Mouse (Mus musculus) kidney, embryonic 16.5 days (tissue): Measurements from ENCODE around the gene Sycp2l. TPM values are rescaled to one million over a fixed set of nuclear protein-coding genes. Genes with fewer than 3 reads are reported as not detected.
"Not testable (repeated sequence)": the region's sequence is repeated elsewhere in the genome, so short reads cannot be mapped to it uniquely, and the experiment has no call there.

Experiments used
- ATAC-seq: fragments of 200-750 bp; cut with Nextera tagmentation; 2 replicates; pipeline ENCODE4 v1.8.0; 2017; ENCODE audit warnings: moderate TSS enrichment; ENCODE audit not compliant: low FRiP score, low TSS enrichment
- H3K27ac ChIP-seq: fragments of 300-500 bp; sonication (generic); 2 replicates; pipeline ENCODE4 v1.5.1; 2014; ENCODE audit warnings: low read length
- H3K27me3 ChIP-seq: fragments of 300-500 bp; sonication (generic); 2 replicates; pipeline ENCODE4 v1.6.1; 2014; ENCODE audit warnings: low read length, control low read depth, mixed read lengths; ENCODE audit not compliant: insufficient read depth
- H3K36me3 ChIP-seq: fragments of 300-500 bp; sonication (generic); 2 replicates; pipeline ENCODE4 v1.6.1; 2014; ENCODE audit warnings: low read length, control low read depth, mixed read lengths; ENCODE audit not compliant: insufficient read depth
- H3K4me1 ChIP-seq: fragments of 300-500 bp; sonication (generic); 2 replicates; pipeline ENCODE4 v1.6.1; 2014; ENCODE audit warnings: low read length, control low read depth, mixed read lengths; ENCODE audit not compliant: insufficient read depth
- H3K4me2 ChIP-seq: fragments of 300-500 bp; sonication (generic); replicated peaks from 2 replicates; pipeline ENCODE4 v1.6.1; 2014; ENCODE audit warnings: low read depth, low read length
- H3K4me3 ChIP-seq: fragments of 300-500 bp; sonication (generic); 2 replicates; pipeline ENCODE4 v1.5.1; 2014; ENCODE audit warnings: mild to moderate bottlenecking, low read length
- H3K9ac ChIP-seq: fragments of 300-500 bp; sonication (generic); replicated peaks from 2 replicates; pipeline ENCODE4 v1.6.1; 2014; ENCODE audit warnings: low read length
- H3K9me3 ChIP-seq: fragments of 300-500 bp; sonication (generic); 2 replicates; pipeline ENCODE4 v1.6.1; 2016; ENCODE audit warnings: low read length, control low read depth
- WGBS: fragments of 180-500 bp; shearing (Covaris S2); extraction: QIAGEN DNeasy Blood & Tissue Kit; methylation state at CpG from one replicate; pipeline ENCODE4 v1.1.7; 2014; 5-methylcytosine and 5-hydroxymethylcytosine counted together
- polyA plus RNA-seq: library from polyadenylated mRNA; unstranded; fragments of >200 nt; fragmentation: Nextera tagmentation; extraction: Ambion mirVana; gene quantifications from 2 replicates; pipeline ENCODE4 v1.2.1, GENCODE M21; 2015

The Sycp2l gene
- polyA plus RNA-seq, 1 experiment from 2014 or later: not detected

- Histone ChIP-seq H3K9me3 (no peaks in the 10 kb centered on the region), H3K4me1 (peaks cover 4% of the 10 kb centered on the region; the same call in 1 of the 2 replicates), H3K36me3 (no peaks in the 10 kb centered on the region), H3K4me2 (no peak overlapping the region), H3K27ac (peak overlapping the region; percentile 54; the same call in 1 of the 2 replicates), H3K27me3 (no peaks in the 10 kb centered on the region), H3K4me3 (no peak overlapping the region), H3K9ac (no peak overlapping the region)
- 49% methylated on average over 3 of the region's 3 CpGs for WGBS
- 0 out of 2 replicates have a peak, but pooled peaks have one; percentile 49 for ATAC-seq
Observed at GRCm38 (mm10) chr13:41195640-41196333, 81.7 kb downstream of the Sycp2l start.

GRCm38 (mm10) chr13:41200861-41201260 is 86.8 kb downstream of the Sycp2l start:
- Histone ChIP-seq H3K4me3 (no peak overlapping the region), H3K4me2 (no peak overlapping the region), H3K4me1 (peaks cover 4% of the 10 kb centered on the region; the same call in 1 of the 2 replicates), H3K36me3 (no peaks in the 10 kb centered on the region), H3K9me3 (no peaks in the 10 kb centered on the region), H3K27ac (no peak overlapping the region), H3K27me3 (no peaks in the 10 kb centered on the region), H3K9ac (no peak overlapping the region)
- ATAC-seq: no peak
- WGBS: 83% methylated on average over 2 of the region's 2 CpGs

- Histone ChIP-seq H3K27ac (no peak overlapping the region), H3K36me3 (no peaks in the 10 kb centered on the region), H3K4me1 (no peaks in the 10 kb centered on the region), H3K4me2 (no peak overlapping the region), H3K4me3 (no peak overlapping the region), H3K27me3 (no peaks in the 10 kb centered on the region), H3K9me3 (no peaks in the 10 kb centered on the region), H3K9ac (no peak overlapping the region)
- 58% methylated on average over 7 of the region's 7 CpGs for WGBS
- ATAC-seq: no peak
Observed at GRCm38 (mm10) chr13:41203289-41203688, 89.2 kb downstream of the Sycp2l start.

GRCm38 (mm10) chr13:41203691-41204090 is 89.6 kb downstream of the Sycp2l start:
- 82% methylated on average over 9 of the region's 9 CpGs for WGBS

GRCm38 (mm10) chr13:41205568-41205967 is 91.5 kb downstream of the Sycp2l start:
- not testable (repeated sequence) for ATAC-seq, H3K27ac ChIP-seq, H3K36me3 ChIP-seq

More at GRCm38 (mm10) chr13:41203691-41204090, 89.6 kb downstream of the Sycp2l start:
- Histone ChIP-seq H3K4me1 (no peaks in the 10 kb centered on the region), H3K9me3 (no peaks in the 10 kb centered on the region), H3K4me3 (no peak overlapping the region), H3K36me3 (no peaks in the 10 kb centered on the region), H3K9ac (no peak overlapping the region), H3K27me3 (no peaks in the 10 kb centered on the region), H3K4me2 (no peak overlapping the region), H3K27ac (no peak overlapping the region)
- ATAC-seq: no peak

GRCm38 (mm10) chr13:41206241-41206640 is 92.1 kb downstream of the Sycp2l start:
- no peaks in the 10 kb centered on the region for H3K27me3 ChIP-seq
- H3K4me2 ChIP-seq: no peak overlapping the region
- H3K4me3 ChIP-seq: no peak overlapping the region
- whole genome bisulfite sequencing: 87% methylated on average over 5 of the region's 5 CpGs
- no peaks in the 10 kb centered on the region for H3K4me1 ChIP-seq
- no peak for ATAC-seq
- no peak overlapping the region for H3K27ac ChIP-seq
- H3K9ac ChIP-seq: no peak overlapping the region
- H3K9me3 ChIP-seq: no peaks in the 10 kb centered on the region
- H3K36me3 ChIP-seq: no peaks in the 10 kb centered on the region

More at GRCm38 (mm10) chr13:41205568-41205967, 91.5 kb downstream of the Sycp2l start:
- H3K27me3 ChIP-seq, H3K9ac ChIP-seq, H3K4me1 ChIP-seq, H3K9me3 ChIP-seq, H3K4me3 ChIP-seq, H3K4me2 ChIP-seq: not testable (repeated sequence)

- no peak for ATAC-seq
- peaks cover 2% of the 10 kb centered on the region; the same call in 1 of the 2 replicates for H3K4me1 ChIP-seq
- 83% methylated on average over 4 of the region's 4 CpGs for WGBS
Observed at GRCm38 (mm10) chr13:41211276-41211675, 97.2 kb downstream of the Sycp2l start.

GRCm38 (mm10) chr13:41212558-41213322 is 98.6 kb downstream of the Sycp2l start:
- Histone ChIP-seq H3K4me3 (no peak overlapping the region), H3K4me2 (no peak overlapping the region), H3K9me3 (no peaks in the 10 kb centered on the region), H3K9ac (no peak overlapping the region; the same call in 1 of the 2 replicates), H3K27me3 (no peaks in the 10 kb centered on the region), H3K27ac (0 out of 2 replicates have a peak overlapping the region, but pooled peaks have one; percentile 27), H3K36me3 (no peaks in the 10 kb centered on the region), H3K4me1 (peaks cover 2% of the 10 kb centered on the region; the same call in 1 of the 2 replicates)
- WGBS: 60% methylated on average over 6 of the region's 6 CpGs
- no peak for ATAC-seq

More at GRCm38 (mm10) chr13:41211276-41211675, 97.2 kb downstream of the Sycp2l start:
- H3K9me3 ChIP-seq: no peaks in the 10 kb centered on the region
- no peaks in the 10 kb centered on the region for H3K27me3 ChIP-seq
- no peaks in the 10 kb centered on the region for H3K36me3 ChIP-seq
- H3K9ac ChIP-seq: no peak overlapping the region
- no peak overlapping the region for H3K27ac ChIP-seq
- H3K4me3 ChIP-seq: no peak overlapping the region
- H3K4me2 ChIP-seq: no peak overlapping the region

GRCm38 (mm10) chr13:41215669-41216068 is 101.6 kb downstream of the Sycp2l start:
- H3K9ac ChIP-seq: no peak overlapping the region
- no peak overlapping the region for H3K4me2 ChIP-seq
- no peak overlapping the region for H3K4me3 ChIP-seq
- peaks cover 2% of the 10 kb centered on the region for H3K9me3 ChIP-seq
- no peaks in the 10 kb centered on the region for H3K27me3 ChIP-seq
- no peak for ATAC-seq
- peaks cover 6% of the 10 kb centered on the region; the same call in 1 of the 2 replicates for H3K4me1 ChIP-seq
- 72% methylated on average over 6 of the region's 6 CpGs for WGBS
- H3K36me3 ChIP-seq: no peaks in the 10 kb centered on the region
- no peak overlapping the region for H3K27ac ChIP-seq
